Mouse (Mus musculus) activated CD4-positive, CD25-positive, alpha-beta regulatory T cell, adult 9 weeks (primary cell): ENCODE measurements around the gene Golph3l. TPM values are rescaled to one million over a fixed set of nuclear protein-coding genes. Genes with fewer than 3 reads are reported as not detected.

Source experiments
- polyA plus RNA-seq: library from polyadenylated mRNA; unstranded; fragments of 100-300 nt; shearing (Covaris generic); gene quantifications from one replicate; pipeline ENCODE4 v1.2.1, GENCODE M21; 2017

Gene Golph3l
- 49.0 TPM for polyA plus RNA-seq

GRCm38 (mm10) chr3:95588604-95589086 lies at the start of gene Golph3l:
TSS of gene Golph3l (plus strand) at chr3:95588934.

GRCm38 (mm10) chr3:95559437-95559836 lies 29.3 kb upstream of the Golph3l start, which contains the start of gene Hormad1:
TSS of gene Hormad1 (plus strand) at chr3:95559677.

GRCm38 (mm10) chr3:95624628-95625503 lies 36.1 kb downstream of the Golph3l start, which contains the start of gene Ensa:
TSS of gene Ensa (plus strand) at chr3:95624993.

GRCm38 (mm10) chr3:95658236-95658867 lies 69.6 kb downstream of the Golph3l start, which contains the start of gene Mcl1:
TSS of gene Mcl1 (plus strand) at chr3:95658788.

Other genes with a start within 250 kb of the Golph3l start
- gene Setdb1, start 231.7 kb upstream of the Golph3l start, polyA plus RNA-seq: 47.0 TPM
- gene 4930558C23Rik, start 186.1 kb upstream of the Golph3l start, polyA plus RNA-seq: not detected
- 59.4 TPM for gene Arnt, start 154.5 kb upstream of the Golph3l start, polyA plus RNA-seq
- gene Ctsk, start 89.7 kb upstream of the Golph3l start, polyA plus RNA-seq: 0.18 TPM
- gene Ctss, start 62.1 kb upstream of the Golph3l start, polyA plus RNA-seq: 419 TPM
- gene Hormad1, start 29.3 kb upstream of the Golph3l start, polyA plus RNA-seq: not detected
- 106 TPM for gene Ensa, start 36.1 kb downstream of the Golph3l start, polyA plus RNA-seq
- gene Mcl1, start 69.9 kb downstream of the Golph3l start, polyA plus RNA-seq: 44.9 TPM
- 12.3 TPM for gene Adamtsl4, start 99.0 kb downstream of the Golph3l start, polyA plus RNA-seq
- 302 TPM for gene Ecm1, start 150.6 kb downstream of the Golph3l start, polyA plus RNA-seq
- gene Tars2, start 171.3 kb downstream of the Golph3l start, polyA plus RNA-seq: 92.0 TPM
- 18.8 TPM for gene Rprd2, start 229.9 kb downstream of the Golph3l start, polyA plus RNA-seq